Mouse (Mus musculus): ENCODE results near the gene Cenps. TPM values are rescaled to one million over a fixed set of nuclear protein-coding genes. Genes with fewer than 3 reads are reported as not detected.
"Not testable (repeated sequence)": the region's sequence is repeated elsewhere in the genome, so short reads cannot be mapped to it uniquely, and the experiment has no call there.

The Cenps gene
- polyA plus RNA-seq, 2 experiments from 2014 or later: 6.8 to 8.5 TPM

- ATAC-seq: no peak
Measured at GRCm38 (mm10) chr4:149155711-149156110, 18.3 kb upstream of the Cenps start.

- ATAC-seq: no peak
Measured at GRCm38 (mm10) chr4:149154859-149155258, 17.4 kb upstream of the Cenps start.

- ATAC-seq: no peak
Measured at GRCm38 (mm10) chr4:149150721-149151120, 13.3 kb upstream of the Cenps start.

GRCm38 (mm10) chr4:149150256-149150655 is 12.8 kb upstream of the Cenps start:
- no peak for ATAC-seq

- ATAC-seq: no peak
Measured at GRCm38 (mm10) chr4:149149611-149150010, 12.2 kb upstream of the Cenps start.

GRCm38 (mm10) chr4:149149196-149149595 is 11.8 kb upstream of the Cenps start:
- no peak for ATAC-seq

- ATAC-seq: no peak
Measured at GRCm38 (mm10) chr4:149148084-149148483, 10.7 kb upstream of the Cenps start.

- no peak for ATAC-seq
Measured at GRCm38 (mm10) chr4:149147528-149147927, 10.1 kb upstream of the Cenps start.

- no peak for ATAC-seq
Measured at GRCm38 (mm10) chr4:149145151-149145550, 7.7 kb upstream of the Cenps start.

- ATAC-seq: peak; percentile 96
Measured at GRCm38 (mm10) chr4:149144459-149144858, 7.0 kb upstream of the Cenps start.

GRCm38 (mm10) chr4:149143594-149143993 is 6.2 kb upstream of the Cenps start:
- no peak for ATAC-seq

GRCm38 (mm10) chr4:149138515-149138914 is 1.1 kb upstream of the Cenps start:
- no peak for ATAC-seq

- ATAC-seq: no peak
Measured at GRCm38 (mm10) chr4:149136116-149136850, 1.1 kb downstream of the Cenps start.

GRCm38 (mm10) chr4:149133395-149133794 is 4.0 kb downstream of the Cenps start:
- no peak for ATAC-seq

GRCm38 (mm10) chr4:149131789-149132565 is 5.5 kb downstream of the Cenps start:
- ATAC-seq: no peak

- ATAC-seq: no peak
Measured at GRCm38 (mm10) chr4:149131021-149131752, 6.2 kb downstream of the Cenps start.

GRCm38 (mm10) chr4:149128467-149128866 is 9.0 kb downstream of the Cenps start:
- no peak for ATAC-seq

GRCm38 (mm10) chr4:149126663-149127062 is 10.8 kb downstream of the Cenps start, which contains the start of gene Cort:
Cort (minus strand) TSS chr4:149126763.
- no peak for ATAC-seq

GRCm38 (mm10) chr4:149126115-149126509 is 11.3 kb downstream of the Cenps start:
- no peak for ATAC-seq

- ATAC-seq: no peak
Measured at GRCm38 (mm10) chr4:149125341-149126114, 11.9 kb downstream of the Cenps start.

GRCm38 (mm10) chr4:149123432-149123831 is 14.0 kb downstream of the Cenps start:
- ATAC-seq: no peak

- ATAC-seq: not testable (repeated sequence)
Measured at GRCm38 (mm10) chr4:149119978-149120562, 17.4 kb downstream of the Cenps start.

Measured in CD4-positive, CD25-positive, alpha-beta regulatory T cell, adult 4 months (primary cell).